Mouse (Mus musculus) ES-Bruce4 (cell line): ENCODE results near the gene Gm21972. TPM values are rescaled to one million over a fixed set of nuclear protein-coding genes. Genes with fewer than 3 reads are reported as not detected.

ENCODE experiments used
- H3K27ac ChIP-seq: 2 replicates; pipeline ENCODE4 v1.5.1; 2012; ENCODE audit warnings: low read length, inconsistent platforms; ENCODE audit not compliant: insufficient read depth
- H3K27me3 ChIP-seq: 2 replicates; pipeline ENCODE4 v1.6.1; 2012; ENCODE audit warnings: mild to moderate bottlenecking, low read length, inconsistent platforms; ENCODE audit not compliant: control insufficient read depth, poor library complexity, insufficient read depth, severe bottlenecking
- H3K36me3 ChIP-seq: 2 replicates; pipeline ENCODE4 v1.6.1; 2012; ENCODE audit warnings: inconsistent platforms, mild to moderate bottlenecking, low read length, moderate library complexity; ENCODE audit not compliant: control insufficient read depth, poor library complexity, insufficient read depth, severe bottlenecking
- H3K4me1 ChIP-seq: one replicate; pipeline ENCODE4 v1.8.1; 2011; ENCODE audit warnings: low read length; ENCODE audit not compliant: control insufficient read depth, insufficient read depth
- H3K4me3 ChIP-seq: 2 replicates; pipeline ENCODE4 v1.5.1; 2011; ENCODE audit warnings: low read depth, mild to moderate bottlenecking, low read length
- H3K9ac ChIP-seq: 2 replicates; pipeline ENCODE4 v1.6.1; 2012; ENCODE audit warnings: low read depth, mild to moderate bottlenecking, inconsistent platforms; ENCODE audit not compliant: poor library complexity, severe bottlenecking
- H3K9me3 ChIP-seq: replicated peaks from 2 replicates; pipeline ENCODE4 v1.6.1; 2012; ENCODE audit warnings: mild to moderate bottlenecking, low read length, inconsistent platforms; ENCODE audit not compliant: control insufficient read depth, poor library complexity, insufficient read depth, severe bottlenecking
- CTCF ChIP-seq: IDR thresholded peaks from one replicate; pipeline ENCODE4 v1.8.1; 2011; ENCODE audit warnings: low read depth, low read length
- EP300 ChIP-seq: IDR thresholded peaks from 2 replicates; pipeline ENCODE4 v1.6.1; 2011; ENCODE audit warnings: low read depth, low read length; ENCODE audit not compliant: insufficient read depth
- POLR2A ChIP-seq: IDR thresholded peaks from one replicate; pipeline ENCODE4 v1.8.1; 2011; ENCODE audit warnings: low read length; ENCODE audit not compliant: insufficient read depth
- polyA plus RNA-seq: library from polyadenylated mRNA; stranded (reverse); fragments of >200 nt; gene quantifications from 2 replicates; pipeline ENCODE4 v1.2.4, GENCODE M21; 2011; ENCODE audit warnings: low read depth; ENCODE audit not compliant: missing spikeins, insufficient read depth, insufficient read length

Gm21972 gene
- polyA plus RNA-seq, 1 experiment, result 4.1 TPM

- Histone ChIP-seq H3K27ac (no peak overlapping the region), H3K4me1 (no peaks in the 10 kb centered on the region), H3K4me3 (no peak overlapping the region), H3K27me3 (no peaks in the 10 kb centered on the region), H3K36me3 (no peaks in the 10 kb centered on the region), H3K9ac (no peak overlapping the region), H3K9me3 (no peaks in the 10 kb centered on the region)
- TF ChIP-seq CTCF, result no peak
- TF ChIP-seq POLR2A, result no peak
- TF ChIP-seq EP300, result no peak
Measured at GRCm38 (mm10) chr1:86174602-86175001, 41.2 kb downstream of the Gm21972 start.

- no peak for TF ChIP-seq EP300
- no peak for TF ChIP-seq POLR2A
- TF ChIP-seq CTCF, result no peak
- no peaks in the 10 kb centered on the region for H3K9me3 ChIP-seq
- no peak overlapping the region for H3K27ac ChIP-seq
- no peak overlapping the region for H3K4me3 ChIP-seq
- H3K36me3 ChIP-seq, result no peaks in the 10 kb centered on the region
- peaks cover 2% of the 10 kb centered on the region for H3K4me1 ChIP-seq
- no peak overlapping the region for H3K9ac ChIP-seq
- no peaks in the 10 kb centered on the region for H3K27me3 ChIP-seq
Measured at GRCm38 (mm10) chr1:86176066-86176465, 42.6 kb downstream of the Gm21972 start.

- no peak overlapping the region for H3K4me3 ChIP-seq
- H3K27me3 ChIP-seq, result no peaks in the 10 kb centered on the region
- H3K9me3 ChIP-seq, result no peaks in the 10 kb centered on the region
- H3K9ac ChIP-seq, result no peak overlapping the region
- peaks cover 10% of the 10 kb centered on the region for H3K4me1 ChIP-seq
- no peak overlapping the region for H3K27ac ChIP-seq
- TF ChIP-seq EP300 (peak; percentile 75), POLR2A (no peak), CTCF (peak; percentile 100)
- H3K36me3 ChIP-seq, result no peaks in the 10 kb centered on the region
Measured at GRCm38 (mm10) chr1:86178462-86179253, 45.2 kb downstream of the Gm21972 start.

- Histone ChIP-seq H3K4me1 (peaks cover 13% of the 10 kb centered on the region), H3K9me3 (no peaks in the 10 kb centered on the region), H3K9ac (no peak overlapping the region), H3K36me3 (no peaks in the 10 kb centered on the region), H3K4me3 (no peak overlapping the region), H3K27ac (no peak overlapping the region), H3K27me3 (no peaks in the 10 kb centered on the region)
- TF ChIP-seq POLR2A (no peak), EP300 (peak; percentile 84)
Measured at GRCm38 (mm10) chr1:86182004-86182709, 48.7 kb downstream of the Gm21972 start.

- H3K9me3 ChIP-seq, result no peaks in the 10 kb centered on the region
- H3K4me1 ChIP-seq, result peaks cover 17% of the 10 kb centered on the region
- TF ChIP-seq EP300, result no peak
- TF ChIP-seq CTCF, result no peak
- no peak for TF ChIP-seq POLR2A
- no peak overlapping the region for H3K4me3 ChIP-seq
- H3K36me3 ChIP-seq, result no peaks in the 10 kb centered on the region
- H3K27ac ChIP-seq, result no peak overlapping the region
- no peak overlapping the region for H3K9ac ChIP-seq
- no peaks in the 10 kb centered on the region for H3K27me3 ChIP-seq
Measured at GRCm38 (mm10) chr1:86183577-86184263, 50.3 kb downstream of the Gm21972 start.

GRCm38 (mm10) chr1:86186762-86187161 lies 53.3 kb downstream of the Gm21972 start:
- TF ChIP-seq POLR2A (no peak), EP300 (no peak), CTCF (no peak)
- Histone ChIP-seq H3K27ac (peak overlapping the region; percentile 10; the same call in 1 of the 2 replicates), H3K4me3 (no peak overlapping the region), H3K9me3 (no peaks in the 10 kb centered on the region), H3K4me1 (peaks cover 11% of the 10 kb centered on the region), H3K27me3 (no peaks in the 10 kb centered on the region), H3K9ac (no peak overlapping the region), H3K36me3 (no peaks in the 10 kb centered on the region)
